Mouse (Mus musculus) forebrain, embryonic 11.5 days (tissue): ENCODE results near the gene Tmem63b. TPM values are rescaled to one million over a fixed set of nuclear protein-coding genes. Genes with fewer than 3 reads are reported as not detected.

ENCODE experiments used
- ATAC-seq: fragments of 200-750 bp; cut with Nextera tagmentation; replicated peaks from 2 replicates; pipeline ENCODE4 v1.8.0; 2017; ENCODE audit warnings: moderate TSS enrichment; ENCODE audit not compliant: low FRiP score
- DNase-seq: peaks from one replicate; pipeline ENCODE4 v3.0.0-alpha.2; 2017; ENCODE audit warnings: low spot score
- H3K27ac ChIP-seq: fragments of 300-500 bp; sonication (generic); 2 replicates; pipeline ENCODE4 v1.5.1; 2014; ENCODE audit warnings: low read depth, low read length
- H3K27me3 ChIP-seq: fragments of 300-500 bp; sonication (generic); 2 replicates; pipeline ENCODE4 v1.6.1; 2014; ENCODE audit warnings: mild to moderate bottlenecking, low read length, mixed read lengths; ENCODE audit not compliant: control insufficient read depth, insufficient read depth
- H3K36me3 ChIP-seq: fragments of 300-500 bp; sonication (generic); 2 replicates; pipeline ENCODE4 v1.6.1; 2014; ENCODE audit warnings: mild to moderate bottlenecking, low read length, moderate library complexity, mixed read lengths; ENCODE audit not compliant: control insufficient read depth, insufficient read depth
- H3K4me1 ChIP-seq: fragments of 300-500 bp; sonication (generic); replicated peaks from 2 replicates; pipeline ENCODE4 v1.6.1; 2014; ENCODE audit warnings: low read length, mixed read lengths; ENCODE audit not compliant: control insufficient read depth, insufficient read depth
- H3K4me2 ChIP-seq: fragments of 300-500 bp; sonication (generic); 2 replicates; pipeline ENCODE4 v1.6.1; 2014; ENCODE audit warnings: low read depth, mild to moderate bottlenecking, low read length, moderate library complexity, mixed read lengths; ENCODE audit not compliant: severe bottlenecking
- H3K4me3 ChIP-seq: fragments of 300-500 bp; sonication (generic); 2 replicates; pipeline ENCODE4 v1.5.1; 2014; ENCODE audit warnings: low read depth, low read length
- H3K9ac ChIP-seq: fragments of 300-500 bp; sonication (generic); 2 replicates; pipeline ENCODE4 v1.6.1; 2014; ENCODE audit warnings: low read length
- H3K9me3 ChIP-seq: fragments of 300-500 bp; sonication (generic); 2 replicates; pipeline ENCODE4 v1.6.1; 2016; ENCODE audit warnings: low read length, mixed read lengths; ENCODE audit not compliant: control insufficient read depth
- WGBS: fragments of 180-500 bp; shearing (Covaris S2); extraction: QIAGEN DNeasy Blood & Tissue Kit; methylation state at CpG from one replicate; pipeline ENCODE4 v1.1.7; 2014; 5-methylcytosine and 5-hydroxymethylcytosine counted together
- polyA plus RNA-seq: library from polyadenylated mRNA; unstranded; fragments of >200 nt; fragmentation: Nextera tagmentation; extraction: Ambion mirVana; gene quantifications from 2 replicates; pipeline ENCODE4 v1.2.1, GENCODE M21; 2014

Gene Tmem63b
- polyA plus RNA-seq, 1 experiment from 2014 or later, result 49.8 TPM

DNA sequence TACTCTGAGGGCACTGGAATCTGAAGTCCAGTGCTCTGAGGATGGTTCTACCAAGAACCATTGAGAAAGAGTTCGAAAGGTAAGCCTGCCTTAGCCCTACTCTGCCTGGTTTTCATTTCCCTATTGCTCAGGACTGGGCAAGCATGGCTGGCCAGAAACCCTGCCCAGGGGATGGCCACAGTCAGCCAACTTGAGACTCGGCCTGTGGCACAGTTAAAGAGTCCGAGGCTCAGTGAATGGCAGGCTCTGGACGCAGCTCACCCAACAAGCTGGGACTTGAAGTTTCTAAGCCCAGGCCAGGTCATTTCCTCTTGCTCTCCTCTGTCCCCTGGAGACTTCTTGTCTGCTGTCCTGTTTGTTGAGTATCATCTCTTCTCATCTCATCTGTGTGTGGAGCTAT, 44.0 kb upstream of the Tmem63b start:
- Histone ChIP-seq H3K27ac (no peak overlapping the region), H3K4me1 (peaks cover 29% of the 10 kb centered on the region), H3K4me3 (no peak overlapping the region), H3K27me3 (peaks cover 3% of the 10 kb centered on the region; the same call in 1 of the 2 replicates), H3K9me3 (no peaks in the 10 kb centered on the region), H3K36me3 (no peaks in the 10 kb centered on the region), H3K9ac (no peak overlapping the region), H3K4me2 (no peak overlapping the region)
- DNase-seq (no peak), ATAC-seq (no peak)
- 79% methylated on average over 4 of the region's 4 CpGs for WGBS

DNA sequence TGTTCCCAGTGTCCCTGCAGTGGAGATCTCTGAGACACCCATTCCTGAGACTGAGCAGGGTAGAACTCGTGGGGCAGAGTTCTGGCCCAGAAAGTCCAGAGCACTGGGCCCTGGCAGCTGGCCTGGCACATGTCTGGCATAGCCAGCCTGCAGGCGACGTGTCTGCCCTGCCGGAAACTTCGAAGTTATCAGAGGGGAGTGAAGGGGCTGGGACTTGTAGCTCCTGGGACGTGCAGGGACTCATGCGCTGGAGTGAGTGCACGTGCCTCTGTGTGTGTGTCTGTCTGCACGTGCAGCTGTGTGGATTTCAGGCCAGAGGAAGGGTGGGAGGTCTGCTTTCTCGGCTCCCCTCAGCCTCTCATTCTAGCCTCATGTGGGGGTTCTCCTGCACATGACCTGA, 42.7 kb upstream of the Tmem63b start:
- H3K36me3 ChIP-seq, result no peaks in the 10 kb centered on the region
- no peak for ATAC-seq
- no peak overlapping the region for H3K4me2 ChIP-seq
- H3K27me3 ChIP-seq, result peaks cover 3% of the 10 kb centered on the region; the same call in 1 of the 2 replicates
- WGBS, result 65% methylated on average over 10 of the region's 10 CpGs
- peaks cover 16% of the 10 kb centered on the region for H3K4me1 ChIP-seq
- H3K9ac ChIP-seq, result no peak overlapping the region
- H3K27ac ChIP-seq, result no peak overlapping the region
- no peak overlapping the region for H3K4me3 ChIP-seq
- H3K9me3 ChIP-seq, result no peaks in the 10 kb centered on the region
- DNase-seq, result no peak

DNA sequence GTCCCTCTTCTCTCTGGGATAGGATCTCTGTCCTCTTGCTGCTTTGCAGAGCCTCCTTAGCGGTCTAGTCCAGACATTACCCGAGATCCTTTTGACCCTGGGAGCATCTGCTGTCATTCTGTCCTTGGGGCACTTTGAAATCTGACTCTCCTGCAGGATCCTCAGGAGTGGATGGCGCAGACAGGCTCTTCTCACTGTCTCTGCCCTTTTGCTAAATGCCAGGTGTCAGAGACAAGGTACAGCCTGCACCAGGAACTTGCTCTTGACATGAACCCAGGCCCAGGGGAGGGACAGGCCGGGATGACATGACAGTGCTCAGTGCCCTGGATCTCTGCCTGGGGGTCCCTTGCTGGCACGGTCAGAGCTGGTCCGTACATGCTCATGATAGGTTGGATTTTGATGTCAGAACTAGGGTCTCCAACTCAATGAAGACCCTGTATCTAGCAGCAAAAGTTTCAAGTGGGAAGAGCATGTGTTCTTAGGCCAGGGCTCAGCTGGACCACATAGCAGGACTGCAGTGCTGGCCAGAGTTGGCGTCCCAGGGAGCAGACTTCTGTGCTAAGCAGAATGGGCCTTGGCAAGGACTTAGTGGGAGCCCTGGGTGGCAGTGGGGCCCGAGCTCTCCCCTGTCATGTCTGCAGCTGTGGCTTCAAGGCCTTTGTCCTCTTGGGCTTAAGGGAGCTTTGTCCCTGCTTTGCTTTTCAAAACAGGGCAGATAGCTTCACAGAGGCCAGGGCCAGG, 41.4 kb upstream of the Tmem63b start:
- Histone ChIP-seq H3K9ac (no peak overlapping the region), H3K4me1 (peaks cover 3% of the 10 kb centered on the region), H3K27ac (no peak overlapping the region), H3K27me3 (no peaks in the 10 kb centered on the region; the same call in 1 of the 2 replicates), H3K36me3 (no peaks in the 10 kb centered on the region), H3K9me3 (no peaks in the 10 kb centered on the region), H3K4me3 (no peak overlapping the region), H3K4me2 (no peak overlapping the region)
- DNase-seq (no peak), ATAC-seq (no peak)
- 64% methylated on average over 8 of the region's 8 CpGs for WGBS

- Histone ChIP-seq H3K27me3 (no peaks in the 10 kb centered on the region), H3K36me3 (no peaks in the 10 kb centered on the region), H3K9ac (no peak overlapping the region), H3K4me1 (no peaks in the 10 kb centered on the region; the same call in 1 of the 2 replicates), H3K4me3 (no peak overlapping the region), H3K9me3 (no peaks in the 10 kb centered on the region), H3K4me2 (no peak overlapping the region), H3K27ac (no peak overlapping the region)
- 89% methylated on average over 2 of the region's 2 CpGs for WGBS
- ATAC-seq, result no peak
- no peak for DNase-seq
Observed at GRCm38 (mm10) chr17:45727481-45727880, 40.8 kb upstream of the Tmem63b start.

GRCm38 (mm10) chr17:45726249-45726648, 39.5 kb upstream of the Tmem63b start:
- Histone ChIP-seq H3K4me1 (no peaks in the 10 kb centered on the region; the same call in 1 of the 2 replicates), H3K4me3 (no peak overlapping the region), H3K27ac (no peak overlapping the region), H3K27me3 (no peaks in the 10 kb centered on the region), H3K36me3 (no peaks in the 10 kb centered on the region), H3K9me3 (no peaks in the 10 kb centered on the region), H3K9ac (no peak overlapping the region), H3K4me2 (no peak overlapping the region)
- no peak for ATAC-seq
- no peak for DNase-seq
- WGBS, result 68% methylated on average over 7 of the region's 7 CpGs

DNA sequence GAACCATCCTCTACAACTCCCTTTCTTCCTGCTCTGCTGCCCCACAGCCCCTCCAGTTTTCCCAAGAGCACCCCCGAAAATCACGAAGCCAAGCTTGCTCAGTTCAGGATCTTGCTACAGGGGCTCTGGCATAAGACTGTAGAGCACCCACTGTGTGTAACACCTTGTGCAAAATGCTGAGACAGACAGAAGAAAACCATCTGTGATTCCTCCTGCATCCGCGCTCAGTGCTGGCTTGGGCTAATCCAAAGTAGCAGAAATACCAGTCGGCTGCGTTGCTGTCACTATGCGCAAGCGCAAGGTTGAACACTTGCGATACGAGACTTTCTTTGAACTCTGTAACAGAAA, 37.8 kb upstream of the Tmem63b start:
- no peaks in the 10 kb centered on the region for H3K27me3 ChIP-seq
- H3K9me3 ChIP-seq, result no peaks in the 10 kb centered on the region
- H3K4me1 ChIP-seq, result no peaks in the 10 kb centered on the region; the same call in 1 of the 2 replicates
- H3K36me3 ChIP-seq, result no peaks in the 10 kb centered on the region
- H3K4me2 ChIP-seq, result no peak overlapping the region; the same call in 1 of the 2 replicates
- no peak overlapping the region for H3K27ac ChIP-seq
- DNase-seq, result no peak
- WGBS, result 89% methylated on average over 10 of the region's 10 CpGs
- H3K4me3 ChIP-seq, result no peak overlapping the region
- peak; percentile 55 for ATAC-seq
- H3K9ac ChIP-seq, result peak overlapping the region; percentile 76; the same call in 1 of the 2 replicates

GRCm38 (mm10) chr17:45723732-45724573, 37.2 kb upstream of the Tmem63b start:
- peak overlapping the region; percentile 71 for H3K4me2 ChIP-seq
- H3K36me3 ChIP-seq, result no peaks in the 10 kb centered on the region
- no peaks in the 10 kb centered on the region; the same call in 1 of the 2 replicates for H3K4me1 ChIP-seq
- 5% methylated on average over 25 of the region's 25 CpGs for WGBS
- H3K9me3 ChIP-seq, result no peaks in the 10 kb centered on the region
- no peak overlapping the region for H3K27ac ChIP-seq
- peak overlapping the region; percentile 76 for H3K9ac ChIP-seq
- DNase-seq (peak; percentile 94), ATAC-seq (peak; percentile 63)
- peak overlapping the region; percentile 40 for H3K4me3 ChIP-seq
- H3K27me3 ChIP-seq, result no peaks in the 10 kb centered on the region

DNA sequence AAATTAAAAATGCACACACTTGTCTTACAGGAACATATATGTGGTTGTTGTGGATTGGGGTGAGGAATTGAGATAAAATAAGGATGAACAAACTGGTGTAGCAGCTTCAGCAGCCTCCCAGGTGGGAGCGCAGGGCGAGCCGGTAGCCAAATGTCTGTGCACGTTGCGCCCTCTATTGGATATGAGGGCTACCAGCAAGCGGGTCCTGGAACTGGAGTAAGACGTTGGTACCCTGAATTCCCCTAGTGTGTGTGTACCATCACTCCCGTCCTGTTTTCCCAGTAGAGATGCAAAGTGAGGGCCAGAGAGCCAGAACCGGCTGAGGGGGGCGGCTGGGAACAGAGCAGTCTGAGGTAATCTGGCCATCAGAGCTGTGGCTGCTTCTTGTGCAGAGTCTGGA, 31.6 kb upstream of the Tmem63b start:
- Histone ChIP-seq H3K4me1 (no peaks in the 10 kb centered on the region), H3K4me2 (no peak overlapping the region), H3K9ac (no peak overlapping the region), H3K9me3 (no peaks in the 10 kb centered on the region), H3K36me3 (no peaks in the 10 kb centered on the region), H3K27me3 (no peaks in the 10 kb centered on the region), H3K4me3 (no peak overlapping the region), H3K27ac (no peak overlapping the region)
- 11% methylated on average over 10 of the region's 10 CpGs for WGBS
- 0 out of 2 replicates have a peak, but pooled peaks have one; percentile 18 for ATAC-seq
- peak; percentile 74 for DNase-seq
